Mouse (Mus musculus): ENCODE results near the gene Klhdc4. TPM values are rescaled to one million over a fixed set of nuclear protein-coding genes. Genes with fewer than 3 reads are reported as not detected.
A peak's percentile ranks its signal among the peaks of the same experiment; 100 is the strongest.

The Klhdc4 gene
- polyA plus RNA-seq, 1 experiment from 2014 or later, result 52.8 TPM

- DNase-seq (ENCODE audit: low spot score), result no peak
- H3K27ac ChIP-seq (replicated peaks; ENCODE audit: low read depth, low read length), result no peak overlapping the region
- H3K9me3 ChIP-seq (ENCODE audit: control insufficient read depth, low read length), result no peaks in the 10 kb centered on the region
- H3K4me2 ChIP-seq (ENCODE audit: low read depth, severe bottlenecking), result peak overlapping the region; percentile 92
- peak overlapping the region; percentile 94 for H3K4me3 ChIP-seq (ENCODE audit: low read depth, low read length)
- no peaks in the 10 kb centered on the region for H3K36me3 ChIP-seq (ENCODE audit: control insufficient read depth, insufficient read depth, low read length)
- H3K9ac ChIP-seq (ENCODE audit: low read length), result peak overlapping the region; percentile 84
- peak; percentile 51; the same call in 1 of the 2 replicates for ATAC-seq (ENCODE audit: insufficient number of reproducible peaks, low FRiP score, low TSS enrichment, low read depth)
- WGBS, result 22% methylated on average over 18 of the region's 18 CpGs
- H3K27me3 ChIP-seq (ENCODE audit: control insufficient read depth, insufficient read depth, low read length), result no peaks in the 10 kb centered on the region
- H3K4me1 ChIP-seq (ENCODE audit: control insufficient read depth, insufficient read depth, low read length), result peaks cover 8% of the 10 kb centered on the region
Observed at GRCm38 (mm10) chr8:121829777-121830362, 501 bp upstream of the Klhdc4 start.

- Histone ChIP-seq H3K9ac (ENCODE audit: low read length) (peak overlapping the region; percentile 84), H3K36me3 (ENCODE audit: control insufficient read depth, insufficient read depth, low read length) (no peaks in the 10 kb centered on the region), H3K4me2 (ENCODE audit: low read depth, severe bottlenecking) (peak overlapping the region; percentile 92), H3K4me3 (ENCODE audit: low read depth, low read length) (peak overlapping the region; percentile 94), H3K27ac (replicated peaks; ENCODE audit: low read depth, low read length) (no peak overlapping the region), H3K4me1 (ENCODE audit: control insufficient read depth, insufficient read depth, low read length) (peaks cover 8% of the 10 kb centered on the region), H3K27me3 (ENCODE audit: control insufficient read depth, insufficient read depth, low read length) (no peaks in the 10 kb centered on the region), H3K9me3 (ENCODE audit: control insufficient read depth, low read length) (no peaks in the 10 kb centered on the region)
- ATAC-seq (ENCODE audit: insufficient number of reproducible peaks, low FRiP score, low TSS enrichment, low read depth), result no peak
- 31% methylated on average over 10 of the region's 10 CpGs for WGBS
- DNase-seq (ENCODE audit: low spot score), result no peak
Observed at GRCm38 (mm10) chr8:121828376-121829023, 869 bp downstream of the Klhdc4 start.

- no peaks in the 10 kb centered on the region for H3K9me3 ChIP-seq (ENCODE audit: control insufficient read depth, low read length)
- H3K27me3 ChIP-seq (ENCODE audit: control insufficient read depth, insufficient read depth, low read length), result no peaks in the 10 kb centered on the region
- ATAC-seq (ENCODE audit: insufficient number of reproducible peaks, low FRiP score, low TSS enrichment, low read depth) (no peak), DNase-seq (ENCODE audit: low spot score) (no peak)
- H3K36me3 ChIP-seq (ENCODE audit: control insufficient read depth, insufficient read depth, low read length), result no peaks in the 10 kb centered on the region
- no peak overlapping the region for H3K27ac ChIP-seq (replicated peaks; ENCODE audit: low read depth, low read length)
- H3K9ac ChIP-seq (ENCODE audit: low read length), result no peak overlapping the region
- no peak overlapping the region for H3K4me3 ChIP-seq (ENCODE audit: low read depth, low read length)
- WGBS, result 93% methylated on average over 5 of the region's 5 CpGs
- peaks cover 8% of the 10 kb centered on the region for H3K4me1 ChIP-seq (ENCODE audit: control insufficient read depth, insufficient read depth, low read length)
- no peak overlapping the region for H3K4me2 ChIP-seq (ENCODE audit: low read depth, severe bottlenecking)
Observed at GRCm38 (mm10) chr8:121827726-121828125, 1.6 kb downstream of the Klhdc4 start.

- H3K36me3 ChIP-seq (ENCODE audit: control insufficient read depth, insufficient read depth, low read length), result peaks cover 2% of the 10 kb centered on the region; the same call in 1 of the 2 replicates
- H3K27me3 ChIP-seq (ENCODE audit: control insufficient read depth, insufficient read depth, low read length), result no peaks in the 10 kb centered on the region
- H3K4me2 ChIP-seq (ENCODE audit: low read depth, severe bottlenecking), result no peak overlapping the region
- ATAC-seq (ENCODE audit: insufficient number of reproducible peaks, low FRiP score, low TSS enrichment, low read depth), result no peak
- no peaks in the 10 kb centered on the region for H3K9me3 ChIP-seq (ENCODE audit: control insufficient read depth, low read length)
- 92% methylated on average over 9 of the region's 9 CpGs for WGBS
- no peaks in the 10 kb centered on the region for H3K4me1 ChIP-seq (ENCODE audit: control insufficient read depth, insufficient read depth, low read length)
- DNase-seq (ENCODE audit: low spot score), result no peak
- H3K9ac ChIP-seq (ENCODE audit: low read length), result no peak overlapping the region
- H3K4me3 ChIP-seq (ENCODE audit: low read depth, low read length), result no peak overlapping the region
- H3K27ac ChIP-seq (replicated peaks; ENCODE audit: low read depth, low read length), result no peak overlapping the region
Observed at GRCm38 (mm10) chr8:121821770-121822169, 7.6 kb downstream of the Klhdc4 start.

GRCm38 (mm10) chr8:121821320-121821719 is 8.0 kb downstream of the Klhdc4 start:
- ATAC-seq (ENCODE audit: insufficient number of reproducible peaks, low FRiP score, low TSS enrichment, low read depth), result no peak
- Histone ChIP-seq H3K36me3 (ENCODE audit: control insufficient read depth, insufficient read depth, low read length) (peaks cover 2% of the 10 kb centered on the region; the same call in 1 of the 2 replicates), H3K4me3 (ENCODE audit: low read depth, low read length) (no peak overlapping the region), H3K4me2 (ENCODE audit: low read depth, severe bottlenecking) (no peak overlapping the region), H3K4me1 (ENCODE audit: control insufficient read depth, insufficient read depth, low read length) (no peaks in the 10 kb centered on the region), H3K27me3 (ENCODE audit: control insufficient read depth, insufficient read depth, low read length) (no peaks in the 10 kb centered on the region), H3K27ac (replicated peaks; ENCODE audit: low read depth, low read length) (no peak overlapping the region), H3K9me3 (ENCODE audit: control insufficient read depth, low read length) (no peaks in the 10 kb centered on the region), H3K9ac (ENCODE audit: low read length) (no peak overlapping the region)
- no peak for DNase-seq (ENCODE audit: low spot score)
- 86% methylated on average over 11 of the region's 11 CpGs for WGBS

- Histone ChIP-seq H3K4me2 (ENCODE audit: low read depth, severe bottlenecking) (no peak overlapping the region), H3K9me3 (ENCODE audit: control insufficient read depth, low read length) (no peaks in the 10 kb centered on the region), H3K4me3 (ENCODE audit: low read depth, low read length) (no peak overlapping the region), H3K27ac (replicated peaks; ENCODE audit: low read depth, low read length) (no peak overlapping the region), H3K36me3 (ENCODE audit: control insufficient read depth, insufficient read depth, low read length) (peaks cover 4% of the 10 kb centered on the region; the same call in 1 of the 2 replicates), H3K9ac (ENCODE audit: low read length) (no peak overlapping the region), H3K4me1 (ENCODE audit: control insufficient read depth, insufficient read depth, low read length) (no peaks in the 10 kb centered on the region), H3K27me3 (ENCODE audit: control insufficient read depth, insufficient read depth, low read length) (no peaks in the 10 kb centered on the region)
- no peak for ATAC-seq (ENCODE audit: insufficient number of reproducible peaks, low FRiP score, low TSS enrichment, low read depth)
- 94% methylated on average over 6 of the region's 6 CpGs for WGBS
- DNase-seq (ENCODE audit: low spot score), result no peak
Observed at GRCm38 (mm10) chr8:121820840-121821239, 8.5 kb downstream of the Klhdc4 start.

GRCm38 (mm10) chr8:121818226-121818625 is 11.1 kb downstream of the Klhdc4 start:
- Histone ChIP-seq H3K4me1 (ENCODE audit: control insufficient read depth, insufficient read depth, low read length) (no peaks in the 10 kb centered on the region), H3K4me3 (ENCODE audit: low read depth, low read length) (no peak overlapping the region), H3K4me2 (ENCODE audit: low read depth, severe bottlenecking) (no peak overlapping the region), H3K27ac (replicated peaks; ENCODE audit: low read depth, low read length) (no peak overlapping the region), H3K27me3 (ENCODE audit: control insufficient read depth, insufficient read depth, low read length) (no peaks in the 10 kb centered on the region), H3K36me3 (ENCODE audit: control insufficient read depth, insufficient read depth, low read length) (peaks cover 4% of the 10 kb centered on the region; the same call in 1 of the 2 replicates), H3K9ac (ENCODE audit: low read length) (no peak overlapping the region), H3K9me3 (ENCODE audit: control insufficient read depth, low read length) (no peaks in the 10 kb centered on the region)
- DNase-seq (ENCODE audit: low spot score) (no peak), ATAC-seq (ENCODE audit: insufficient number of reproducible peaks, low FRiP score, low TSS enrichment, low read depth) (no peak)
- 90% methylated on average over 7 of the region's 7 CpGs for WGBS

GRCm38 (mm10) chr8:121811931-121812570 is 17.3 kb downstream of the Klhdc4 start:
- Histone ChIP-seq H3K4me1 (ENCODE audit: control insufficient read depth, insufficient read depth, low read length) (no peaks in the 10 kb centered on the region), H3K9me3 (ENCODE audit: control insufficient read depth, low read length) (no peaks in the 10 kb centered on the region), H3K4me2 (ENCODE audit: low read depth, severe bottlenecking) (no peak overlapping the region), H3K36me3 (ENCODE audit: control insufficient read depth, insufficient read depth, low read length) (peaks cover 2% of the 10 kb centered on the region; the same call in 1 of the 2 replicates), H3K4me3 (ENCODE audit: low read depth, low read length) (no peak overlapping the region), H3K27ac (replicated peaks; ENCODE audit: low read depth, low read length) (no peak overlapping the region), H3K27me3 (ENCODE audit: control insufficient read depth, insufficient read depth, low read length) (no peaks in the 10 kb centered on the region), H3K9ac (ENCODE audit: low read length) (no peak overlapping the region)
- 93% methylated on average over 12 of the region's 12 CpGs for WGBS
- DNase-seq (ENCODE audit: low spot score), result no peak
- ATAC-seq (ENCODE audit: insufficient number of reproducible peaks, low FRiP score, low TSS enrichment, low read depth), result no peak
